Mouse (Mus musculus) mouse embryonic stem cell (cell line): ENCODE data around the gene Cd247.

ENCODE experiments used
- in situ Hi-C, 2 experiments: fragments of 300-500 bp; cut with MboI; formaldehyde crosslinking; loops; 1 replicate in 1 of 2; 3 replicates in 1 of 2; pipeline ENCODE4 v1.14.3; 2019 to 2020; ENCODE audit warnings: low sequenced_read_pairs in 2 of 2, low pct_unique_long_range_greater_than_20kb in 1 of 2, mixed read lengths in 1 of 2; ENCODE audit not compliant: unreplicated experiment in 1 of 2

Cd247 gene

GRCm38 (mm10) chr1:165842170-165842569, 53.7 kb downstream of the Cd247 start:
- in situ Hi-C loops, result no loop called here

- in situ Hi-C loops, result no loop called here
These were observed 55.1 kb downstream of the Cd247 start for GRCm38 (mm10) chr1:165843586-165843985.

GRCm38 (mm10) chr1:165844466-165844951, 56.0 kb downstream of the Cd247 start:
- in situ Hi-C loops, result no loop called here

- in situ Hi-C loops, result no loop called here
These were observed 56.5 kb downstream of the Cd247 start for GRCm38 (mm10) chr1:165844956-165845355.

- in situ Hi-C loops, result no loop called here
These were observed 56.9 kb downstream of the Cd247 start for GRCm38 (mm10) chr1:165845366-165845765.

- in situ Hi-C loops, result no loop called here
These were observed 59.9 kb downstream of the Cd247 start for GRCm38 (mm10) chr1:165848417-165848816.

GRCm38 (mm10) chr1:165848881-165849280, 60.4 kb downstream of the Cd247 start:
- in situ Hi-C loops, result no loop called here

GRCm38 (mm10) chr1:165849458-165850445, 61.3 kb downstream of the Cd247 start:
- in situ Hi-C loops, result no loop called here

GRCm38 (mm10) chr1:165852131-165852530, 63.6 kb downstream of the Cd247 start:
- in situ Hi-C loops, result no loop called here

- in situ Hi-C loops, result no loop called here
These were observed 64.7 kb downstream of the Cd247 start for GRCm38 (mm10) chr1:165853131-165853721.

- in situ Hi-C loops, result no loop called here
These were observed 65.4 kb downstream of the Cd247 start for GRCm38 (mm10) chr1:165853729-165854420.

GRCm38 (mm10) chr1:165855759-165856545, 67.5 kb downstream of the Cd247 start:
- in situ Hi-C loops, result no loop called here

- in situ Hi-C loops, result no loop called here
These were observed 68.8 kb downstream of the Cd247 start for GRCm38 (mm10) chr1:165857279-165857678.

GRCm38 (mm10) chr1:165858356-165858755, 69.9 kb downstream of the Cd247 start:
- in situ Hi-C loops, result no loop called here

GRCm38 (mm10) chr1:165860373-165861234, 72.1 kb downstream of the Cd247 start:
- in situ Hi-C loops, result no loop called here

GRCm38 (mm10) chr1:165861235-165861609, 72.7 kb downstream of the Cd247 start:
- in situ Hi-C loops, result no loop called here

GRCm38 (mm10) chr1:165862059-165862458, 73.6 kb downstream of the Cd247 start:
- in situ Hi-C loops, result no loop called here
